Mouse (Mus musculus): ENCODE data around the gene Cd248.
A peak's percentile ranks its signal among the peaks of the same experiment; 100 is the strongest.

DNA sequence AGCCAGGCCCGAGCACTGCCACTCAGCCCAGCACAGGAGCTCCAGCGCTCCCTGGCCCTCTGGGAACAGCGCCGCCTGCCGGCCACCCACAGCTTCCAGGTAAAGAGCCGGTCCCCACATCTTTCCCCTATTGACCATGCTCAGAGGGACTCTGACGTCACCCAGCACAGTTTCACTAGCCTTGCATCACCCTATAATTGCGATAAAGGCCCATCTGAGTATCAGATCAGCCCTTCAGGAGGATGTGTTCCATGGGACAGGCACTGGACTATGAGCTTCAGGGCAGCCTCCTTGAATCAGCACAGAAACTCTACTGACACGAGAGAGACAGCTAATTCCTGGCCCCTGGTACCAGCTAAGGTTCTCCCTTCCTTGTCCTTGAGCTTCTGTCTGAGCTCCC is 14.0 kb upstream of the Cd248 start:
- TF ChIP-seq CTCF (IDR thresholded peaks at IDR 0.05; ENCODE audit: control insufficient read depth, insufficient read depth, insufficient replicate concordance, low read depth, low read length) (peak; percentile 53; the same call in 1 of the 2 replicates), POLR2A (IDR thresholded peaks at IDR 0.05; ENCODE audit: control insufficient read depth, low read depth, low read length) (no peak)

All from testis, adult 2 months (tissue).